Mouse (Mus musculus) heart, postnatal 36 days (tissue): ENCODE results near the gene Psat1. TPM values are rescaled to one million over a fixed set of nuclear protein-coding genes. Genes with fewer than 3 reads are reported as not detected.

Experiments
- DNase-seq, 2 experiments: peaks; one replicate each; pipeline ENCODE4 v3.0.0; 2021 to 2022
- intact Hi-C: fragments of 180-260 bp; cut with DNase I; formaldehyde crosslinking; loops from one replicate; pipeline ENCODE4 v1.15.1; 2025
- total RNA-seq, 2 experiments: library from RNA; stranded (reverse); gene quantifications; 2 replicates each; pipeline ENCODE4 v1.2.3; 2021

Psat1 gene
- total RNA-seq, 2 experiments from 2014 or later = 4.2 to 6.2 TPM

DNA sequence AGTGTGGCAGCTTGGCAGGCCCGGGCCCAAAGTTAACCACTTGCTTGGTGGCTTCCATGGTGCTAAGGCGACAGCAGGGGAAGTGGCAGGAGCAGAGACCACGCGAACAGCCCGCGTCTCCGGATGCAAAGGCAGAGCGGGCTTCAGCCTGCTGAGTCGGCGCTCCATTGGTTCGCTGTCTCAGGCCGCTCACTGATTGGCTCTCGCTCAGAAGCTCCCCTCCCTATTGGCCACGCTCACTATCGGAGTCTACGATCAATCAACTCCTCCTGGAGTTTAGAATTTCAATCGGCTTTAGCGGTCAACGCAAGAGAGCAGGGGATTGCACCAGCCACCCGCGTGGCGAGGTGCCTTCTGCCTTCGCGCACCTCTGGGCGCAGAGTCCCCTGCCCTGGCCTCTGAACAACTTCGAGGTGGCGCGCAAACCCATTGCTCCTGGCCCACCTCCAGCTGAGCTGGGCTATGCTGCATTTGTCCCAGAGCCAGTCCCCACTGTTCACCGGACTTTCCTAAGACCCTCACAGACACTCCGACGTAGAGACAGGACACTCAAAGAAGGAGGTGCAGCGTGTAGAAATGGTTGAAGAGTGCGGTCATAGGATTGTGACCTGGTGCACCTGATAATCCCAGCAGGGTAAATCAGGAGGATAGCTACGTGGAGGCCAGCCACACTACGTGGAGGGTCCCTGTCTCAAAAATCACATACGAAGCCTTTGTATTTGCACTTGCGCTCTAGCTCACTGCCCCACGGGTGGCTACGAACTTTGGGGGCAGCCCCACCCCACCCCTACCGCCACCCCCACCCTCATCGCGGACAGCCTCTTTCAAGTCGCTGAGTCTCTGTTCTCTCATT is 22.0 kb downstream of the Psat1 start:
- peak; percentile 78 to 85 for DNase-seq
- intact Hi-C loops = loop anchor here (5.0 kb wide), 2 partner anchors 37 to 57 kb away; partner anchors contain the start of gene Cep78

DNA sequence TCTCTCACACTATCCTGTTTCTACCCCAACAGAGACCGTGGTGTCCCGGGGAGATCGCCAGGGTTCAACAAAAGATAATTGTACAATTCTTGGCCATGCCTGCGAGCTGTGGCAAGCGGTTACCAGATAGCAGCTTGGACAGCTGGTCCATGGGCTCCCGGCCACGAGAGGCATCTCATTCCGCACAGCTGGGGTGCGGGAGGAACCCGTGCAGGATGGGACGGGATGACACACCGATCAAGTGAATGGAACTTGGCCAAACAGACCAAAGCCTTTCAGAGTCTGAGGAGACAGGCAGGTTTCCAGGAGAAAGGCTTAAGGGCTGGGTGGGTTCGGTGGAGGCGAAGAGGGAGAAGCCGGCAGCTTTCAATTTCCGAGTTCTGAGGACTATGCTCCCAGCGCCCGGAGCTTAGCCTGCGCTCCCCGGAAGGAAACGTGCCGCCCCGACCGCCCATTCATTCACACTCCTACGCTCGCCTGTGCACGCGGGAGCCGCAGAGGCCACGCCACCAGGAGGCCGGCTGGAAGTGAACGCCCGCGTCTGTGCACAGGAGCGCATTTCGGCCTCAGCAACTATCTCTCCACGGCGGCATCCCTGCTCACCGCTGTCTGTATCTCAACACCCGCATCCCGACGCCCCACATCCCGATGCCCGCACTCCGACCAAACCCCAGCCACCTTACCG is 22.8 kb downstream of the Psat1 start:
- intact Hi-C loops = loop anchor here (5.0 kb wide), 1 partner anchor 38 kb away; no protein-coding TSS in a partner anchor
- peak; percentile 57 to 67 for DNase-seq

DNA sequence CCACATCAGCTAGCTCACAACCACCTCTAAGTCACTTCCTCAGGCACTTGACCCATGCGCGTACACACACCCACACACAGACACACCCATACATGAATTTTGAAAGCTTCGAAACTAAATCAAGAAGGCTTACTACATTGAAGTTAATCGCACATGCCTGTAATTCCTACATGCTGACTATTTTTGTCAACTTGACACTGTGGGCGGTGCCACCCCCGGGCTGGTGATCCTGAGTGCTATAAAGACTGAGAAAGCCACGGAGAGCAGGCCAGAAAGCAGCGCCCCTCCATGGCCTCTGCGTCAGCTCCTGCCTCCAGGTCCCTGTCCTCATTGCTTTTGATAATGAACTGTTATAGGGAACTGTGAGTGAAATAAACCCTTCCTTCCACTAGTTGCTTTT is 23.7 kb downstream of the Psat1 start:
- intact Hi-C loops = loop anchor here (5.0 kb wide), 1 partner anchor 39 kb away; no protein-coding TSS in a partner anchor
- peak; percentile 20 to 52 for DNase-seq

DNA sequence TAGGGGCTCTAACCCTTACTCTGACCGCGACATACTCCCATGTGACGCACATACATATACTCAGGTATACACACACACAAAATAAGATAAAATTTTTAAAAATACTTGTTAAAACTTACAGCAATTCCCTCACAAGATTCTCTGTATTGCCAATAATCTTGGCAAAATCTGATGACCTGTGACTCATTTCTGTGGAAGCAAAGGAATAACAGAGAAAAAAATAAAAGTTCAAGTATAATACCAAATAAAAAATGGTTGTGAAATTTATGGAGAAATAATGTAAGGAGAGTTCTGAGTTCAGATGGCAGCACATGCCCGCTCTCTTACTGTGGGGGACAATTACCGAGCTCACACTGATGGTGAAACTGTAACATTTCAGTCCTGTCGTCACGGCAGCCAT is 27.8 kb downstream of the Psat1 start:
- DNase-seq = no peak
- intact Hi-C loops = no loop called here

DNA sequence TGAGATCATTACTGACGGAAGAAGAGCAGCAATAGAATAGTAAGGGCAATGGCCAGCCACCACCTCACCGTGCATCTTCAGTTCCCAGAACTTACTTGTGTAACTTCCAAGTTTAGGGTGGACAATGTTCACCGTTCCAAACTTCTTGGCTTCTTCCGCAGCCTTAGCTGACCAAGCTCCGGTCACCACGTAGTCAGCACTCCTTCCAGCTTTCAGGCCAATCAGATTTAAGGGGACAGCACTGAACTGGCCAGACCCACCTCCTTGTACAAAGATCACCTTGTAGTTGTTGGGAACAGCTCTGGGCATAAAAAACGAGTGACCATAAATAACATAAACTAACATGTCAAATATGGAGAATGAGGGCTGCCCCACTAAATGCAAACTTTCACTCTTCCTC is 29.0 kb downstream of the Psat1 start:
- intact Hi-C loops = no loop called here

DNA sequence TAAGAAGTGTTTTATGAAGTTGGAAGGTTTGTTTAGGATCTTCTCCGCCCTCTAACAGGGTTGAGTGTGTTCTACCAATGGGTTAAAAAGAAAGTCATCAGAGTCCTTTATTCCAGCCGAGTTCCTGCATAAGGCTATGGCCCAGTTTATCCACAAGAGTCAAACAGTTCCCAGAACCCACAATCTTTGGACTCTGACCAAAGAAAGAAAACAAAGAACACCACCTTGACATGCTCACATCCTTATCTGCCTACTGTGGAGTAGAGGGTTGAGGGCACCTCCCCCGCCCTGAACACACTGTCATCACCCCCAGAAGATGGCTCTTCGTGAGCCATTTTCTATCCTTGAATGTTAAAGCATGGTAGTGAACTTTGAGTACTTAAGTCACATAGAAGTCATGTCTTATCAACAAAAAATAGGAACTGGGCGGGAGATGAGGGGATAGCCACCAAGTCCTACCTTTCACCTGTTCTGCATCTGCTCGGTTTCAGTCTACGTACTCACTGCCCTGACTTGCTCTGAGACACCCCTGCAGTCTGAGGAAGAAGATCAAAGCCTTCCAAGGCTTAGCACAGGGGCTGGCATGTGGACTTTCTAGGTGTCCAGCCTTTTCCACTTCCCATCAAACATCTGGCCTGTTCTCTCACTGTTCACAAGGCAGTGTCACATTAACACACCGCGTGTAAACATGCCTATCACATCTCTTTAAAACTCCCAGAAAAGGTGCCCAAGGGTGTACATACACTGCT is 33.7 kb downstream of the Psat1 start:
- no peak for DNase-seq
- intact Hi-C loops = no loop called here

More for the DNA sequence above, 29.0 kb downstream of the Psat1 start:
- no peak for DNase-seq

DNA sequence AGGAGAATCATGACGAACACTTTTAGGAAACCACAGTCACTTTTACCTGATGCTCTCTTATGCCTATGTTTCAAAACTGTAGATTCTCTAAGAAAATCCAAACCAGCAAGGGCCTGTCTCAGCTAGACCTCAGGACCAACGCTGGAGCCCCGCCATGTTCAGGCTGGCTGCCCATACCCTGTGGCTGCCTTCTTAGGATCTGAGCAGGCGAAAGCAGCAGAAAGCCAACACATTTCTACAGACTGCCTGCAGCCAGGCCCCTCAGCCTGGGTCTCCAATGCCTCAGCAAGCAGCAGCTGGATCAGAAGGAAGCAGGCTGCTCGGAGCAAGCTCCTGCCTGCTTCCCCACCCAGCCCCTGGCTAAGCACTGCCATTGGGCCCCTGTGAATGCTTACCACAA is 35.7 kb downstream of the Psat1 start:
- no peak for DNase-seq
- intact Hi-C loops = no loop called here

DNA sequence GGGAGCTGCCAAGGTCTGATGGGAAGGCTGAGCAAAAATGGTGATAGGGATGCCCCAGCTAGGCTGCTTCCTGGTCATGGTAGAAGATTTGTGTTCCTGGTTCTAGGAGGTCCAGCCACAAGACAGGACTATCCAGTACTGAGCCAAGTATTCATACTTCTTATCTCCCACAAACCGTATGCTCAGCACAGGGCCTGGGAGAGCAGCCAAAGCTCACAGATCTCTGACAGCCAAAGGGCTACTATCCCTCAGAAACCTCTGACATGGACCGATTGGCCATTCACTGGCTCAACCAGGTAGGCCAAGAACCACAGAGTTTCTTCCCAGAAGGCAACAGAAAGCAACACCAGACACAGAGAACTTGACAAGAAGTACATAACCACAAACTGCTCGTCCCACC is 36.1 kb downstream of the Psat1 start:
- DNase-seq = peak; percentile 40 to 53

DNA sequence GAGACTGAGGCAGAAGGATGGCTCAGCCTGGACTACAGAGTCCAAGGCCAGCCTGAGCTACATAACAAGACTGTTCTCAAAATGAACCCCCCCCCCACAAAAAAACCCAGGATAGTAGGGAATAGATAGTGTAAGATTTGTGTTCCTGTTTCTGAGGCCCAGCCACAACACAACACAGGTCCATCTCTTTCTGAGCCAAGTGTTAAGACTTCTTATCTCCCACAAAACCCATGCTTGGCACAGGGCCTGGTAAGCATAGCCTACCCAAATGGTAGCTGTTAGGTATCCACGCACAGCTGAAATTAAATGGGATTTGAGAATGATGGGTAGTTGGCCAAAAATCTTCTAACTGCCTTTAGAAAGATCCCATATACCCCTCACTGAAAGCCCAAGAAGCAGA is 36.6 kb downstream of the Psat1 start:
- DNase-seq = peak in 1 of 2 experiments; percentile 10
- intact Hi-C loops = no loop called here

More for the DNA sequence above, 36.1 kb downstream of the Psat1 start:
- intact Hi-C loops = no loop called here

DNA sequence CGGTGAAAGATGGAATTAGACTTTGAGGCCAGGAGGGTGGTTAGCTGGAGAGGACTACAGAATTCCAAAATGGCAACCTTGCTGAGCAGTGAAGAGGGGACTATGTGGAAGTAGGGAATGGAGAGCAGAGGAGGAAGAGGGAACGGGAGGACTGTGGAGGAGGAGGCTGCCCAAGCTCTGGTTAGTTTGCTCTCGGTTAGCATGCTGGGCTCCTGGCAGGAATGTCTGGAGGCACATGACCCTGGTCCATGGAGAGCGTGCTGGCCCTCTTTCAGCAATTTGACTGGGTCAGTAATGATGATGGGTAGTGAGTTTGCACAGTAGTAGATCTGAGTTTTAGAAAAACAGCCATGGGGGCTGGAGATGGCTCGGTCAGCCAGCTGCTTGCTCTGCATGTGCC is 39.1 kb downstream of the Psat1 start:
- intact Hi-C loops = no loop called here
- DNase-seq = no peak

DNA sequence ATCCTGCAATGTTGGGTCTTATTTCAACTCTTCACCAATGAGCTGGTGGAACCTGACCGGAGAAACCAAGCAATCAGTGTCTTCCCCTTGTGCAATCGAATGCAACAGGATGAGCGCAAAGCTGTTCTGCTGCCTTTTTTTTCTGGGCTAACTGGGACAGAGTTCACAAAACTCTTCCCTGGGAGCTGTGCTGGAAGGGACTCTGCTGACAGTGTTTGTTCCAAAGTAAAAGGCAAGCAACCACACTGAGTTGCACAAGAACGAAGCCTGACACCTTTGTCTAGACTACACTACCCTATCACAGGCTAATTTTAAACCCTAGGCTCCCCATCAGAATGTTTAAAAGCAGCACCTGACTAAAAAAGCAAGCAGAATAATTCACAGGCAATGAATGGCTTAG is 42.4 kb downstream of the Psat1 start:
- no peak for DNase-seq
- intact Hi-C loops = no loop called here

DNA sequence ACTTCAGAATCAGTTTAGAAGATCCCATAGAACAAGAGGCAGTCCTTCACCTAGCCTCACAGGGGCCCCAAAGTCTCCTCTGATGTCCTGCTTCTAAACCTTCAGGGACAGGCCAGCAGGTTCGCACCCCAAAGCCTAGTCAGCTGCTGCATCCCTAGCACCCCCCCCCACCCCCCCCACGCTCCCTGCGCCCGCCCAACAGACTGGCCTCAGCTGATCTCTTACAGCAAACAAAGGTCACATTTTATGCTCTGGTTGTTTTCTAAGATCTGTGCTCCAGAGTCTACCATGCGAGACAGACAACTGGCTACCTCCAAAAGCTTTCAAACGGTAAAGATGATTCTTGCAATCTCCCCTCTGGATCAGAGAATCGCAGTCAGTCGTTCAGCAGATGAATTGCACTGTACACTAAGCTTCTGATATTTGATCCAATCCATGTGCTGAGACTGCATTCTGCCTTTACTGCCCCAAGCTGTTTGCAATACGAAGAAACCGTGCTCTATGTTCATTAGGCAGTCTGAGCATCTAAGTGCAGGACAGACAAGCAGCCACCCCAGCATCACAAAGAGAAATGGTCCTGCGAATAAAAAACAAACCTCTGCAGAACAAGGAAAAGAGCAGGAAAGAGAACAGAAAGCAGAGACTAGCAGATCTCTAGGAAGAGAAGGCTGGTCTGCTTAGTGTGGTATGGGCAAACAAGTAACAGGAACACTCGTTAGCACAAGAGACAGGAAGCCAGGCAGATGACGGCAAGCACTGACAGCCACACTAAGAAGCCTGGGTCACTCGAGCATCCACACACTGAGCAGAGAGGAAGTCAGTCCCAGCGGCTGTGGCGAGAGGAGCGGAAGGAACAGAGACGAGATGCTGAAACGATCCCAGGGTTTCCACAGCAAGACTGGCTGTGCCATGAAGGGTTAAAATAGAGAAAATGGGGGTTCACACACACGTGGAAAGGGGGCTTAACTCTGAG is 43.3 kb downstream of the Psat1 start:
- intact Hi-C loops = no loop called here
- no peak for DNase-seq

DNA sequence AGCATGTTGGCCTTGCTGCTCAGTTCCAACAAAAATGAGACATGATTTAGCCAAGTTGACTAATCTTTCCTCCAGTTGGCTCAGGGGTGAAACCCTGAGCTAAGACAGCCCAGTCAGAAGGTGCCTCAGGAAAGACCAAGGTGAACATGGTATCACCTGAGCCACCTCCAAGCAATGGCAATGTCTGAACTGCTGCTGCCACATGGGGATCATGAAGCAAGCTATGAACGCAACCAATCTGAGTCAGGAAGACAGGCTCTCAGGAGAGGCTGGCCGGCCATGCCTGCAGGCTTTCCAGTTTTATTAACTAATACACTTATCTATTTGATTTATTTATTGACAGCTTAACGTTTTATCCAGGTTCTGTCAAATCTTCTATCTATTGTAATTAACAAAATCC is 51.5 kb downstream of the Psat1 start:
- intact Hi-C loops = no loop called here

DNA sequence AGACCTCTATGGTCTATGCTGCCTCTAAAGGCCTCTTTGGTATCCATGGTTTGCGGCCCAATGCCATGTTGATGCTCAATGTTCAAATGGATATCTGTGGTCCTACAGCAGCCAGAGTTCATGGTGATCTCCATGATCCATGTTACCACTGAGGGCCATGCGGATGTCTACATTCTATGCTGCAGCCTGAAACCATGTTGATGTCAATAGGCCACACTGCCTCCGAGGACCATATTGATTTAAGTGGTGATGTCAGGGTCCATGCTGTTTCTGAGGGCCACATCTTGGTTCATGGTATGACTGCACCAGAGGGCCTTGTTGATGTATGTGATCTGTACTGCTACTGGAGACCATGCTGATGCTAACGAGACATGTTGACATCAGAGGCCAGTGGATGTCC is 55.0 kb downstream of the Psat1 start:
- intact Hi-C loops = no loop called here
- DNase-seq = no peak

More for the DNA sequence above, 51.5 kb downstream of the Psat1 start:
- DNase-seq = no peak

DNA sequence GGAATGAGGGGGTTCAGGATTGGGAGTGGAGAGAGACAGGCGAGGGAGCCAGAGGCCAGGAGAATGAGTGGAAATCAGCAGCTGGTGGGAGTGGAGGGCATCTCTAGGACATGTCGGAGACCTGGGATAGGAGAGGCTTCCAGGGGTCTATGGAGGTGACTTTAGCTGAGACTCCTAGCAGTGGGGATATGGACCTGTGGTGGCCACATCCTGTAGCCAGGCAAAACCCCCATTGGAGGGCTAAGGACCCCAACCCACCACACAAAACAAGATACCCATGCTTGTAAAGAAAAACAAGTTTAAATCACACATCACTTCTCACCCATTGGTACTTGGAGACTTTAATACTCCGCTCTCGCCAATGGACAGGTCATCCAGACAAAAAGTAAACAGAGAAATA is 58.7 kb downstream of the Psat1 start:
- intact Hi-C loops = no loop called here
- no peak for DNase-seq

DNA sequence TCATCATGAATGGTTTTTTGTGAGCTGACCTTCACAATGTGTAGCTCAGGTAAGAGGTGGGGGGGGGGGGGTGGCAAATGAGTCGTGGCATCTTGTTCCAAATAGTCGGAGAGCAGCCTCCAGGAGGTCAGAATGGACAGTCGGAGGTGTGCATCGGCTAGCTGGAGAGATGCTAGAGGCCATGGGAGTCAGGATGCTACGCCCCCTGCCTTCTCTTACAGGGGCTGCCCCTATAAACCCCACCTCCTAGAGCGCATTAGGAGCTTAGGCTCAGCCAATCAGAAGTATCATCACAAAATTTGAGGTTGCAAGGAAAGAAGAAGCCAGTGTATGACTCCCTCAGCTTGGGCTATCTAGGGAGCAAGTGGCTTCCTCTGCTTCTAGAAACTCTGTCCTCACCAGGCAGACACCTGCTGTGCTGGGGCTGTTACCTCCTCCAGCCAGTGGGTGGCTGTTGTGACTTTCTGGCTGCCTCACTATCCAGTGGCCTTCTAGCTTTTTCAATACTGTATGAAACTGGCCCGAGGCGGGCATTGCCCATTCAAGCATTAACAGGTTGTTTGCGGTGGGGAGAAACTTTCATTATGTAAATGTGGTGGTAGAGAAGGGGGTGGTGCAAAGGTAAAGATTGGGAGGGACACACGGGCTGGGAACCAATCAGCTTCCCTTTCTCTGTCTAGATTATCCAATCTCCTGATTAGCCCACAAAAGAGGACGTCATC is 64.3 kb downstream of the Psat1 start:
- intact Hi-C loops = no loop called here
- no peak for DNase-seq

DNA sequence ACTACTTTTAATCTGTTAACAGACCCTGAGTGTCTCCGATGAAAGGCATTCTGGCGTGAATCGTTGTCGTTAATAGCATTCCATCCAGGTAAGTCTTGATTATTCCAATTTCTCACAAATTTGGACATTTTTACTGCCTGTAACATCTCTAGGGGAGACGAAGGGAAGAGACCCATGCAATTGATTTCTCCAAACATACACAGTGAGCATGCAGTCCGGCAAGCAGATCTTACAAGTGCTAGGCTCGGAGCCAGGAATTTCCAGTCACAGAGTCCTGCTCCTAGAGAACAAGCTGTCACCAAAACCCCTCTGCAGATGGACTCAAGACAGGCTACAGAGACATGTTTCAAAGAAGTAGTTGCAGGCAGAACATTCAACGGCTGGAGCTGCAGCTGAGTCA is 66.4 kb downstream of the Psat1 start:
- no peak for DNase-seq
- intact Hi-C loops = no loop called here

DNA sequence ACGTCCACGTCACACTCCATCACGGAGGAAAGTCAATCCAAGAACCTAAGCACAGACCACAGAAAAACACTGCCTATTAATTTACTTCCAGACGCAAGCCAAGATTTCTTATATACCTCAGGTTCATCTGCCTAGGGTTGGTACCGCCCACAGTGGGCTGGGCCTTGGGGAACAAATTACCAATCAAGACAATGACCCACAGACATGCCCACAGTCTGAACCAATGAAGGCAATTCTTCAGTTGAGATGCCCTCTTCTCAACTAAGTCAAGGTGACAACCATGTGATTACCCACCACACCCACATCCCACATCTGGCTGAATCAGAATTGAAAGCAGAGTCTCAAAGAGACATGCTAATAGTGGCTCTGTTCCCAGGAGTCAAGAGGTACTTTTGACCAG is 67.9 kb downstream of the Psat1 start:
- no peak for DNase-seq

More for the DNA sequence above, 67.9 kb downstream of the Psat1 start:
- intact Hi-C loops = no loop called here
